Mouse (Mus musculus) megakaryocyte, embryonic 14.5 days (primary cell): ENCODE results near the gene Mthfd1l.

Source experiments
- FLI1 ChIP-seq: IDR thresholded peaks from 2 replicates; pipeline ENCODE4 v1.6.1; 2012; ENCODE audit warnings: low read length, inconsistent platforms, mixed read lengths
- GATA1 ChIP-seq: IDR thresholded peaks from 3 replicates; pipeline ENCODE4 v1.6.1; 2012; ENCODE audit warnings: mixed read lengths, low read length, inconsistent platforms, borderline replicate concordance

DNA sequence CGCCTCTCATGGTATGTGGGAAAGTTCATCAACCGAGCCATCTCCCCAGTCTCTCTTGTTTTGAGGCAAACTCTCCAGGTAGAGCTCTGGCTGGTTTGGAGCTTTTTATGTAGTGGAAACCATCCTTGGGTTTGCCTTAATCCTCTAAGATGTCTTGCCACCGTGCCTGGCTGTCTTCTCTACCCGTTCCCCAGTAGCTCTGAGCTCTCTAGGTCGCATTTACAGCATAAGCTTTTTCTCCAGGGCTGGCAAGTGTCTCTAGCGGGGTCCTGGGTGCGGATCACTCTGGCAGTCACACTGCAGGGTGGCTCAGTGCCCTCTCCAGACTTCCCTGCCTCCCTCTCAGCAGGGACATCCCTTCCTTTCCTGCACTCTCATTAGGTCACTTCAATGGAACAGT, 63.6 kb downstream of the Mthfd1l start:
- TF ChIP-seq FLI1 (no peak), GATA1 (no peak)
